Mouse (Mus musculus) erythroblast, embryonic 14.5 days (primary cell): ENCODE data around the gene Tex13b. TPM values are rescaled to one million over a fixed set of nuclear protein-coding genes. Genes with fewer than 3 reads are reported as not detected.

Source experiments
- H3K27me3 ChIP-seq: 2 replicates; pipeline ENCODE4 v1.6.1; 2012; ENCODE audit warnings: inconsistent platforms; ENCODE audit not compliant: control insufficient read depth
- H3K36me3 ChIP-seq: 2 replicates; pipeline ENCODE4 v1.6.1; 2012; ENCODE audit warnings: mild to moderate bottlenecking, inconsistent platforms; ENCODE audit not compliant: control insufficient read depth
- H3K4me1 ChIP-seq: 2 replicates; pipeline ENCODE4 v1.6.1; 2012; ENCODE audit warnings: inconsistent platforms; ENCODE audit not compliant: control insufficient read depth
- H3K4me3 ChIP-seq: replicated peaks from 2 replicates; pipeline ENCODE3; 2012; ENCODE audit warnings: moderate library complexity, mild to moderate bottlenecking, inconsistent platforms
- H3K9me3 ChIP-seq: 2 replicates; pipeline ENCODE4 v1.6.1; 2012; ENCODE audit warnings: low read length, inconsistent platforms, mixed read lengths; ENCODE audit not compliant: control insufficient read depth
- GATA1 ChIP-seq: IDR thresholded peaks from 2 replicates; pipeline ENCODE4 v1.6.1; 2012; ENCODE audit warnings: low read length, inconsistent platforms, mixed read lengths
- TAL1 ChIP-seq: IDR thresholded peaks from 3 replicates; pipeline ENCODE4 v1.6.1; 2012; ENCODE audit warnings: low read length, inconsistent platforms, mixed read lengths
- polyA plus RNA-seq: library from polyadenylated mRNA; stranded (reverse); fragments of >175 nt; gene quantifications from 2 replicates; pipeline ENCODE4 v1.2.3, GENCODE M21; 2012

Tex13b gene
- polyA plus RNA-seq, 1 experiment, result not detected

DNA sequence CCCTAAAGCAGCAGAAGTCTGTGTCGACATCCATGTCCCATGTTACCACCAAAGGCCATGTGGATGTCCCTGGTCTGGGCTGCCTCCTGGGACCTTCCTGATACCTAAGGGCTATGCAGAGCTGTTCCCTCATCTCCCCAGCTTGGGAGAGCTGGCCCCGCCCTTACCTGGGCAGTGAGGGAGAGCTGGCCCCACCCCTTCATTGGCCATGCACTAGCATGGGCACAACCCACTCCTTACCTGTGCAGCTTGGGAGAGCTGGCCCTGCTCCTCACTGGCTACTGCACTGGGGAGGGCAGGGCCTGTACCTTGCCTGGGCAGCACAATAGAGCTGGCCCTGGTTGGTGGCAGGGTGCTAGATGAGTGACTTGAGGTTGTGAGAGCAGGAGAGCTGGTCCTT, 7.9 kb downstream of the Tex13b start:
- Histone ChIP-seq H3K4me1 (no peaks in the 10 kb centered on the region), H3K9me3 (no peaks in the 10 kb centered on the region), H3K27me3 (no peaks in the 10 kb centered on the region; the same call in 1 of the 2 replicates), H3K4me3 (no peak overlapping the region), H3K36me3 (no peaks in the 10 kb centered on the region)
- no peak for TF ChIP-seq GATA1
- no peak for TF ChIP-seq TAL1

DNA sequence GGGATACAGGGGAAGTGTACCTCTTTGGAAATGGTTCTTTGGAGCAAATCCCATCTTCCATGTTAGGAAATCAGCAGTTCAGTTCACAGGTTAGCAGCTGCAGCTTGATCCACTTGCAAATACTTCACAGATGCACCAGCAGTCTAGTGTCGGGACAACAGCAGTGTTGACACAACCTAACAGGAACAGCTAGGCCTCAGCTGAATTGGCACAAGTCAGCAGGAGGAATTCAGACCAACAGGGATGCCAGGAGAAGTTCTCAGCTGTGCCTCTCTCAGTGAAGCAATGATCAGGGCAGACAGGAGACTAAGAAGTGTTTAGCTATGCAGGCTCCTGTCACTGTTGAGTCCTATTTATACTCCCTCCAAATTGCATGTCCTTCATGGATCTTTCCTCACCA, 43.4 kb downstream of the Tex13b start:
- Histone ChIP-seq H3K9me3 (peaks cover under 1% of the 10 kb centered on the region; the same call in 1 of the 2 replicates), H3K36me3 (no peaks in the 10 kb centered on the region), H3K4me1 (no peaks in the 10 kb centered on the region), H3K4me3 (no peak overlapping the region), H3K27me3 (no peaks in the 10 kb centered on the region)
- TF ChIP-seq GATA1, result no peak
- TF ChIP-seq TAL1, result no peak

Other genes with a start within 250 kb of the Tex13b start
- gene Tsc22d3, start 212.8 kb downstream of the Tex13b start, polyA plus RNA-seq, result 0.07 and 0.22 TPM in 2 replicates
- gene Mid2, start 148.8 kb downstream of the Tex13b start, polyA plus RNA-seq, result not detected in 2 replicates
- gene Vsig1, start 94.2 kb upstream of the Tex13b start, polyA plus RNA-seq, result not detected in 2 replicates
- gene Psmd10, start 143.3 kb upstream of the Tex13b start, polyA plus RNA-seq, result 0.33 and 0.36 TPM in 2 replicates
- 0.52 and 0.74 TPM in 2 replicates for gene Atg4a, start 143.5 kb upstream of the Tex13b start, polyA plus RNA-seq